Mouse (Mus musculus) limb, embryonic 12.5 days (tissue): ENCODE results near the gene Dlg5. TPM values are rescaled to one million over a fixed set of nuclear protein-coding genes. Genes with fewer than 3 reads are reported as not detected.

Source experiments
- ATAC-seq: fragments of 200-750 bp; cut with Nextera tagmentation; 2 replicates; pipeline ENCODE4 v1.8.0; 2017; ENCODE audit warnings: low read depth, moderate TSS enrichment; ENCODE audit not compliant: insufficient number of reproducible peaks, insufficient read depth, low FRiP score, low TSS enrichment
- H3K27ac ChIP-seq: fragments of 300-500 bp; sonication (generic); 2 replicates; pipeline ENCODE4 v1.5.1; 2016; ENCODE audit warnings: mild to moderate bottlenecking, moderate library complexity
- H3K27me3 ChIP-seq: fragments of 300-500 bp; sonication (generic); 2 replicates; pipeline ENCODE4 v1.6.1; 2016; ENCODE audit warnings: mild to moderate bottlenecking, moderate library complexity
- H3K36me3 ChIP-seq: fragments of 300-500 bp; sonication (generic); 2 replicates; pipeline ENCODE4 v1.6.1; 2016; ENCODE audit warnings: mild to moderate bottlenecking, moderate library complexity
- H3K4me1 ChIP-seq: fragments of 300-500 bp; sonication (generic); replicated peaks from 2 replicates; pipeline ENCODE4 v1.6.1; 2016
- H3K4me2 ChIP-seq: fragments of 300-500 bp; sonication (generic); 2 replicates; pipeline ENCODE4 v1.6.1; 2016; ENCODE audit warnings: mild to moderate bottlenecking, moderate library complexity
- H3K4me3 ChIP-seq: fragments of 300-500 bp; sonication (generic); replicated peaks from 2 replicates; pipeline ENCODE4 v1.5.1; 2016; ENCODE audit warnings: mild to moderate bottlenecking
- H3K9ac ChIP-seq: fragments of 300-500 bp; sonication (generic); replicated peaks from 2 replicates; pipeline ENCODE4 v1.6.1; 2016; ENCODE audit warnings: mild to moderate bottlenecking, moderate library complexity
- H3K9me3 ChIP-seq: fragments of 300-500 bp; sonication (generic); 2 replicates; pipeline ENCODE4 v1.6.1; 2016; ENCODE audit warnings: mild to moderate bottlenecking, moderate library complexity
- WGBS: fragments of 180-500 bp; shearing (Covaris S2); methylation state at CpG from one replicate; pipeline ENCODE4 v1.1.7; 2016; 5-methylcytosine and 5-hydroxymethylcytosine counted together
- polyA plus RNA-seq: library from polyadenylated mRNA; unstranded; fragments of >200 nt; fragmentation: Nextera tagmentation; extraction: Ambion mirVana; gene quantifications from 2 replicates; pipeline ENCODE4 v1.2.1, GENCODE M21; 2016

Gene Dlg5
- polyA plus RNA-seq, 1 experiment from 2014 or later = 31.2 TPM

- ATAC-seq = no peak
- no peaks in the 10 kb centered on the region for H3K4me1 ChIP-seq
- H3K4me2 ChIP-seq = no peak overlapping the region
- H3K36me3 ChIP-seq = peaks cover 97% of the 10 kb centered on the region
- 92% methylated on average over 10 of the region's 10 CpGs for WGBS
- H3K4me3 ChIP-seq = no peak overlapping the region
- no peaks in the 10 kb centered on the region for H3K9me3 ChIP-seq
- no peak overlapping the region for H3K9ac ChIP-seq
- no peaks in the 10 kb centered on the region for H3K27me3 ChIP-seq
- no peak overlapping the region for H3K27ac ChIP-seq
Observed at GRCm38 (mm10) chr14:24162856-24163255, 82.9 kb downstream of the Dlg5 start.

- H3K4me2 ChIP-seq = no peak overlapping the region
- H3K4me3 ChIP-seq = no peak overlapping the region
- no peak overlapping the region for H3K27ac ChIP-seq
- no peak for ATAC-seq
- 96% methylated on average over 2 of the region's 2 CpGs for WGBS
- H3K9ac ChIP-seq = no peak overlapping the region
- peaks cover 99% of the 10 kb centered on the region for H3K36me3 ChIP-seq
- no peaks in the 10 kb centered on the region for H3K9me3 ChIP-seq
- H3K4me1 ChIP-seq = no peaks in the 10 kb centered on the region
- no peaks in the 10 kb centered on the region for H3K27me3 ChIP-seq
Observed at GRCm38 (mm10) chr14:24148892-24149291, 96.8 kb downstream of the Dlg5 start.

GRCm38 (mm10) chr14:24144821-24145220 is 100.9 kb downstream of the Dlg5 start:
- Histone ChIP-seq H3K27me3 (no peaks in the 10 kb centered on the region), H3K4me2 (no peak overlapping the region), H3K9me3 (no peaks in the 10 kb centered on the region), H3K4me3 (no peak overlapping the region), H3K4me1 (no peaks in the 10 kb centered on the region), H3K36me3 (peaks cover 99% of the 10 kb centered on the region), H3K9ac (no peak overlapping the region), H3K27ac (no peak overlapping the region)
- ATAC-seq = no peak
- WGBS = 81% methylated on average over 3 of the region's 3 CpGs

- no peak for ATAC-seq
- Histone ChIP-seq H3K27me3 (no peaks in the 10 kb centered on the region), H3K4me2 (no peak overlapping the region), H3K27ac (no peak overlapping the region), H3K9ac (no peak overlapping the region), H3K4me3 (no peak overlapping the region), H3K36me3 (peaks cover 99% of the 10 kb centered on the region), H3K4me1 (no peaks in the 10 kb centered on the region), H3K9me3 (no peaks in the 10 kb centered on the region)
- 71% methylated on average over 8 of the region's 8 CpGs for WGBS
Observed at GRCm38 (mm10) chr14:24144421-24144820, 101.3 kb downstream of the Dlg5 start.

- Histone ChIP-seq H3K36me3 (peaks cover 99% of the 10 kb centered on the region), H3K27ac (no peak overlapping the region), H3K4me3 (no peak overlapping the region), H3K9me3 (no peaks in the 10 kb centered on the region), H3K27me3 (no peaks in the 10 kb centered on the region), H3K4me2 (no peak overlapping the region), H3K4me1 (no peaks in the 10 kb centered on the region), H3K9ac (no peak overlapping the region)
- no peak for ATAC-seq
- 78% methylated on average over 3 of the region's 3 CpGs for WGBS
Observed at GRCm38 (mm10) chr14:24142926-24143430, 102.7 kb downstream of the Dlg5 start.

GRCm38 (mm10) chr14:24141727-24142126 is 104.0 kb downstream of the Dlg5 start:
- Histone ChIP-seq H3K4me3 (no peak overlapping the region), H3K4me2 (no peak overlapping the region), H3K27ac (no peak overlapping the region), H3K4me1 (no peaks in the 10 kb centered on the region), H3K36me3 (peaks cover 99% of the 10 kb centered on the region), H3K9ac (no peak overlapping the region), H3K9me3 (no peaks in the 10 kb centered on the region), H3K27me3 (no peaks in the 10 kb centered on the region)
- WGBS = 86% methylated on average over 3 of the region's 3 CpGs
- ATAC-seq = no peak

GRCm38 (mm10) chr14:24140297-24140812 is 105.4 kb downstream of the Dlg5 start:
- Histone ChIP-seq H3K9ac (no peak overlapping the region), H3K27me3 (no peaks in the 10 kb centered on the region), H3K36me3 (peaks cover 99% of the 10 kb centered on the region), H3K4me2 (no peak overlapping the region), H3K4me1 (no peaks in the 10 kb centered on the region), H3K9me3 (no peaks in the 10 kb centered on the region), H3K4me3 (no peak overlapping the region), H3K27ac (no peak overlapping the region)
- 84% methylated on average over 8 of the region's 8 CpGs for WGBS
- ATAC-seq = no peak

GRCm38 (mm10) chr14:24136908-24137307 is 108.8 kb downstream of the Dlg5 start:
- Histone ChIP-seq H3K36me3 (peaks cover 87% of the 10 kb centered on the region), H3K4me3 (no peak overlapping the region), H3K4me1 (no peaks in the 10 kb centered on the region), H3K27me3 (no peaks in the 10 kb centered on the region), H3K9ac (no peak overlapping the region), H3K9me3 (no peaks in the 10 kb centered on the region), H3K4me2 (no peak overlapping the region), H3K27ac (no peak overlapping the region)
- WGBS = 91% methylated on average over 11 of the region's 11 CpGs
- no peak for ATAC-seq

- H3K4me2 ChIP-seq = no peak overlapping the region
- H3K4me3 ChIP-seq = no peak overlapping the region
- no peak for ATAC-seq
- H3K9me3 ChIP-seq = no peaks in the 10 kb centered on the region
- H3K27ac ChIP-seq = no peak overlapping the region
- WGBS = 87% methylated on average over 7 of the region's 7 CpGs
- H3K27me3 ChIP-seq = no peaks in the 10 kb centered on the region
- H3K4me1 ChIP-seq = no peaks in the 10 kb centered on the region
- H3K36me3 ChIP-seq = peaks cover 67% of the 10 kb centered on the region
- H3K9ac ChIP-seq = no peak overlapping the region
Observed at GRCm38 (mm10) chr14:24134623-24135290, 111.0 kb downstream of the Dlg5 start.

- Histone ChIP-seq H3K4me1 (no peaks in the 10 kb centered on the region), H3K4me3 (no peak overlapping the region), H3K4me2 (no peak overlapping the region), H3K9me3 (no peaks in the 10 kb centered on the region), H3K9ac (no peak overlapping the region), H3K27me3 (no peaks in the 10 kb centered on the region), H3K27ac (no peak overlapping the region), H3K36me3 (peaks cover 57% of the 10 kb centered on the region)
- ATAC-seq = no peak
- 86% methylated on average over 8 of the region's 8 CpGs for WGBS
Observed at GRCm38 (mm10) chr14:24133801-24134200, 111.9 kb downstream of the Dlg5 start.

- WGBS = 42% methylated on average over 4 of the region's 4 CpGs
- Histone ChIP-seq H3K4me2 (no peak overlapping the region), H3K36me3 (peaks cover 40% of the 10 kb centered on the region), H3K9me3 (no peaks in the 10 kb centered on the region), H3K4me1 (no peaks in the 10 kb centered on the region), H3K27me3 (no peaks in the 10 kb centered on the region), H3K9ac (no peak overlapping the region), H3K4me3 (no peak overlapping the region), H3K27ac (no peak overlapping the region)
- ATAC-seq = no peak
Observed at GRCm38 (mm10) chr14:24132092-24132491, 113.6 kb downstream of the Dlg5 start.

- H3K36me3 ChIP-seq = no peaks in the 10 kb centered on the region
- no peak for ATAC-seq
Observed at GRCm38 (mm10) chr14:24125069-24125468, 120.7 kb downstream of the Dlg5 start.

More at GRCm38 (mm10) chr14:24125069-24125468, 120.7 kb downstream of the Dlg5 start:
- 93% methylated on average over 2 of the region's 2 CpGs for WGBS
- no peaks in the 10 kb centered on the region for H3K27me3 ChIP-seq
- no peak overlapping the region for H3K4me3 ChIP-seq
- no peaks in the 10 kb centered on the region for H3K9me3 ChIP-seq
- H3K9ac ChIP-seq = no peak overlapping the region
- H3K4me1 ChIP-seq = no peaks in the 10 kb centered on the region
- no peak overlapping the region for H3K4me2 ChIP-seq
- no peak overlapping the region for H3K27ac ChIP-seq
